In the genomic region with DNA sequence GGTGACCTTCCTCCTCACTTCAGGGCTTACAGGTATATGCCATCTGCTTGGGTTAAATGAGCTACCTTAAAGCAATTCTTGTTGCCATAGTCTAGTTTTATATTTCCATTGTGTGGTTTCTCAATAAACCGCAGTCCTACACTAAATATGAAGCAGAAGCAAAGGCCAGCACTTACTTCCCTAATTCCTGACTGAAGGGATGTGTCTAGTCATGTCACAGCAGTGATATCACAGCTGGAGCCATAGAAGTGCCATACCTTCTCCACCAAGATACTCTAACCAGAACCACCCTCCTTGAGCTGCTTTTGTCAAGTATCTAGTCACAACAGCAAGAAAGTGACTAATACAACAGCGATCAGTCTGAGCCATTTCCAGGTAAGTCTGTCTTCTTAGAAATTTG, we compare ENCODE assay signal across 14 mouse cellular contexts.
"Had no signal": no experiment of that assay in that cellular context is flagged by ENCODE, and none has a peak within 500 bp of the region (broad histone marks: within the 10 kb centered on the region; RNA-seq: fewer than 3 reads in every experiment).

No protein-coding gene starts in this region.

- DNase-seq: lung, adult 18-20 months; lung, embryonic 14.5 days; lung, postnatal 10 days; right cerebral cortex, postnatal 14 days; thymus, adult 2 months; thymus, postnatal 25 days; thymus, postnatal 4 days had no signal

- H3K4me1 ChIP-seq: megakaryocyte, embryonic 14.5 days; midbrain, embryonic 13.5 days; midbrain, embryonic 15.5 days; neural tube, embryonic 12.5 days; stomach, embryonic 15.5 days had no signal

- H3K36me3 ChIP-seq: midbrain, embryonic 13.5 days; midbrain, embryonic 15.5 days; neural tube, embryonic 12.5 days; stomach, embryonic 15.5 days had no signal

- H3K9ac ChIP-seq: lung, embryonic 14.5 days; midbrain, embryonic 13.5 days; midbrain, embryonic 15.5 days; neural tube, embryonic 12.5 days; stomach, embryonic 15.5 days had no signal

- ATAC-seq: midbrain, embryonic 13.5 days; midbrain, embryonic 15.5 days had no signal

- H3K4me3 ChIP-seq: megakaryocyte, embryonic 14.5 days; midbrain, embryonic 13.5 days; midbrain, embryonic 15.5 days; neural tube, embryonic 12.5 days; stomach, embryonic 15.5 days had no signal

- H3K27ac ChIP-seq: macrophage; midbrain, embryonic 13.5 days; midbrain, embryonic 15.5 days; neural tube, embryonic 12.5 days; stomach, embryonic 15.5 days; stomach, postnatal 0 days had no signal

- H3K9me3 ChIP-seq: megakaryocyte, embryonic 14.5 days; midbrain, embryonic 13.5 days; midbrain, embryonic 15.5 days; neural tube, embryonic 12.5 days; stomach, embryonic 15.5 days had no signal

- H3K27me3 ChIP-seq: megakaryocyte, embryonic 14.5 days; midbrain, embryonic 13.5 days; midbrain, embryonic 15.5 days; neural tube, embryonic 12.5 days; stomach, embryonic 15.5 days had no signal
